Mouse (Mus musculus) kidney, postnatal 14 days (tissue): ENCODE results near the gene Fam234a.
"Not testable (repeated sequence)": the region's sequence is repeated elsewhere in the genome, so short reads cannot be mapped to it uniquely, and the experiment has no call there.

Source experiments
- DNase-seq: peaks from one replicate; pipeline ENCODE4 v3.0.0; 2022; ENCODE audit warnings: mixed read lengths

The Fam234a gene

DNA sequence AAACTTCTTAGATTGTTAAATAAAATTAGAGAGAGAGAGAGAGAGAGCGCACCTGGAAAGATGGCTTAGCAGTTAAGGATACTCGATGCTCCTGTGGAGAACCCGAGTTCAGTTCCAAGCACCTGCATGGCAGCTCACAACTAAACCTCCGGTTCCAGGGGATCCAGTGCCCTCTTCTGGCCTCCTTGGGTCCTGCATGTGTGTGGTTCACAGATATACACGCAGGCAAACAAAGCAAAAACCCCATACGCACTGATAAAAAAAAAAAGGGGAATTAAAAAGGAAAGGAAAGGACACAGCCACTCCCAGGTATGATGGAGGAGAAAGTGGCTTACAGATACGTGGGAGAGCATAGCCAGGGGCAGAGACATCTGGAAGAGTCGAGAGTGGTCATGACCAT lies 11.2 kb downstream of the Fam234a start:
- no peak for DNase-seq

GRCm38 (mm10) chr17:26231156-26231555 lies 12.9 kb downstream of the Fam234a start:
- DNase-seq = no peak

- no peak for DNase-seq
These were observed 14.3 kb downstream of the Fam234a start for GRCm38 (mm10) chr17:26229776-26230175.

DNA sequence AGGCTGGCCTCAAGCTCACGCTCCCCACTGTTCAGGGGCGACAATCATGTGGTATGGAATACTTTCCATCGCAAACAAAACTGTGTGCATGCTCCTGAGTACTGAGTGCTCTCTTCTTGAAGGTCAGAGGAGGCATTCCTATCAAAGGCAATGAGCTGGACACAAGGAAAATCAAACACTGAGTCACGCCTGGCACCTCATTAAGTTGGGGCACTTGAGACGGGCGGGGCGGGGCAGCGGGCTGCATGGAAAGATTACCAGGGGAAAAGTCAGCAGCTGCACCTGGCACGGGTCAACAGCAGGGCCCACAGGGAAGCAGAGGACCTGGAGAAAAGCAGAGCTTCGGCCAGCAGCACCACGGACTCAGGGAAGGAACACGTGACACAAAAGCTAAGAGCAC lies 18.9 kb downstream of the Fam234a start:
- DNase-seq = peak; percentile 58

DNA sequence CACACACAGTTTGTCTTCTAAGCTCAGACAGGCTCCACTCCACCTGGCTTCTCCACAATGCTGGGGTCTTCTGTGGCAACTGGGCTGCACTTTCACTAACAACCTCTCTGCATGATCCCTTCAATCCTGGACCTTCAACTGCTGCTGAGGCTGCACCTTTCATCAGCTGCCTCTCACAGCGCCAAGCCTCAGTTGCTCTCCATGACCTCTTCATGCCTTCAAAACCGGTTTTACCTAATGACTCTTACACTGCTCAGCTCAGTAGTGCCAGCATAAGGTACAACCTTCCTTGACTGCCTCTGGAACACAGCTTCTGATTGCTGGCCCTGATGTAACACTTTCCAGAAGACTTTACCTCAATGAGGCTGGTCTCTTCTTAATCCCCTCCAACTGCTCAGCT lies 22.5 kb downstream of the Fam234a start:
- DNase-seq = no peak

DNA sequence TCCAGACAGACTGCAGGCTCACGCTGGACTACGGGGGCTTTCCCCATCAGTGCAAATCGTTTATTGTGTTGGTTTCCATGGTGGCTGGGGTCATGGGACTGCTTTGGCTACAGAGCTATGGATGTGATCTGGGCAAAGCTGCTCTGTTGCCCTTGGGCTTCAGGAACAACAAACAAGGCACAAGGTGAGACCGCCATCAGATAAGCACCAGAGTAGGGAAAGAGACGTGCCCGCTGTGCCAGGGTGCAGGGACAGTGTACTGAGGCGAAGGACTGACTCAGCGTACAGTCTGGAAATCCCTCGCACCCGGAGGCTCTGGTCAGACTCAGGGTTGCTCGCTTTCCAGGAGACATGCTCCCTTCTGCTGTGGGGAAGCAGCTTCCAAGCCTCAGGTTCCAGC lies 31.4 kb downstream of the Fam234a start:
- DNase-seq = no peak

DNA sequence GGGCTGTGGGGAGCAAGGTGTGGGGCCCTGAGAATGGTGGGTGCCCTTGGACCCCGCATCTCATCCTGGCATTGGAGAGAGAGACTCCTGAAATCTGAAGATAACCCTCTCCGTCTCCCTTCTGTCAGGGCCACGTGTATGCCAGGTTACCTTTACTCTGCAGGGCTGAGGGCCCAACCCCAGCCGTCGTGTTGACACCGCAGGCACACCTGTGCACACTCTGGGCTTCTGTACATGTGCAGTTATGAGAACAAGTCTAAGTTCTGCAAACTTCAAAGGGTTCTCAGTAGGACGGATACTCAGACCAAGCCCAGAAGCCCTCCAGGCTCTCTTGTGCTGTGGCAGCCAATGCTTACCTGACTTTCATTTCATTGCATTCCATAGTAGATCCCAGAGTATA lies 31.8 kb downstream of the Fam234a start:
- no peak for DNase-seq

DNA sequence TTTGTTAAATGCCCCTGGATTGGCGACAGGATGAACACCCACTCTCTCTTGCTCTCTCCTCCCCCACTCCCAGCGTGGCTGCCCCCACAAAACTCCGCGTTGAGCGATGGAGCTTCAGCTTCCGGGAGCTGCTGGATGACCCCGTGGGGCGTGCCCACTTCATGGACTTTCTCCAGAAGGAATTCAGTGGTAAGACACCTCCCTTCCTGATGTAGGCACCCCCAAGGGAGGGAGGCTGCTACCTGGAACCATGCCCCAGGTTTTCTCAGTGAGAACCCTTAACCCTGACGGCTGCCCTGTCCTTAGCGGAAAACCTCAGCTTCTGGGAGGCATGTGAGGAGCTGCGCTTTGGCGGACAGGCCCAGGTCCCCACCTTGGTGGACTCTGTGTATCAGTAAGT lies 36.4 kb downstream of the Fam234a start, which contains the start of gene Arhgdig:
TSS of gene Arhgdig (minus strand) at position 101 of the 400 bp plus-strand sequence.
- no peak for DNase-seq

- no peak for DNase-seq
These were observed 37.6 kb downstream of the Fam234a start for GRCm38 (mm10) chr17:26206392-26206791.

DNA sequence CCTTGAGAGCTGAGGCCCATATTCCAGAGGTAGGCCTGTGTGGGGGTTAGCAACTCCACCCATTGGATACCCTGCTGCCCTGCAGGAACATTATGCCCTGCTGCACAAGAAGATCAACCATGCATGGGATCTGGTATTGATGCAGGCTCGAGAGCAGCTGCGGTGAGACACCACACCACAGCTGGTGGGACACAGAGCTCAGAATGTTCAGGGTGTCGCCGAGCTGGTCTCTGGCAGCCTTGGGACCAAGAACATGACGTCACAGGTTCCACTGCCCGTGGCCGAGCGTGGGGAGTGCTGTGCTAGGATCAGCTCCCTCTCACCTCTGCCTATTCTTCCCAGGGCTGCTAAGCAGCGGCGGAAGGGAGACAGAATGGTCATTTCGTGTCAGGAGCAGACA lies 39.3 kb downstream of the Fam234a start:
- no peak for DNase-seq

DNA sequence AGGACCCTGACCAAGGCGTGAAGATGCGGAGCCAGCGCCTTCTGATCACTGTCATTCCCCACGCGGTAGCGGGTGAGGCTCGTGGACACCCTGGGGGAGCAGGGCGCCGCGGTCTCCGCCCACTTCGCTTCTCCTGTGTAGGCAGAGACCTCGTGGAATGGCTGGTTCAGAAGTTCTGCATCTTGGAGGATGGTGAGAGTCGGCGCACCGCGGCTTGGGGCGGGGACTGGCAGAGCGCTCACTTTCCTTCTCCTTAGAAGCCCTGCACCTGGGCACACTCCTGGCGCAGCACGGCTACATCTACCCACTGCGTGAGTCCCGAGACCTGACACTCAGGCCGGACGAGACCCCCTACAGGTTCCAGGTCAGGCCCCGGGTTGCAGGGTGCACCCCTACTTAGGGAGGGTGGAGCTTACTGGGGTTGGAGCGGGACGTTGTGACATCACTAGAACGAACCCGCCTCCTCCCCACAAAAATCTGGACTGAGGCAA lies 40.7 kb downstream of the Fam234a start:
- peak; percentile 34 for DNase-seq

DNA sequence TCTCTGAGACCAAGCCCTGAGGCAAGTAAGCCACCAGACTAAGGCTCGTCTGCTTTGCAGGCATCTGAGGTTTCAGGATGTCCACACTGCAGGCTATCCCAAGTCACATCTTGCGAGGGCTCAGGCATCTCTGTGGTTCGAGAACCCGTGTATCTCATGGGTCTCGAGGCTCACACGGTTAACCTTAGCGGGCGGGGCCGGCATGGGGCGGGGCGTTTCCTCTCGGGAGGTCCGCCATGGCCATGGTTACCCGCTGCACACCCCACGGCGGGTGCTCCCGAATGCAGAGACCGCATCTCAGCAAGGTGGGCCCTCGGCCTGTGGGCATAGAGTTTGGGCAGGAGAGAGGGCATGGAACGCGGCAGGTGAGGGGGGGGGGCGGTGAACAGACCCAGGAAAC lies 41.3 kb downstream of the Fam234a start, which contains the start of gene Rgs11:
TSS of gene Rgs11 (plus strand) at position 215 of the 400 bp plus-strand sequence.
- DNase-seq = peak; percentile 46

GRCm38 (mm10) chr17:26201998-26202397 lies 42.0 kb downstream of the Fam234a start:
- DNase-seq = peak; percentile 43

DNA sequence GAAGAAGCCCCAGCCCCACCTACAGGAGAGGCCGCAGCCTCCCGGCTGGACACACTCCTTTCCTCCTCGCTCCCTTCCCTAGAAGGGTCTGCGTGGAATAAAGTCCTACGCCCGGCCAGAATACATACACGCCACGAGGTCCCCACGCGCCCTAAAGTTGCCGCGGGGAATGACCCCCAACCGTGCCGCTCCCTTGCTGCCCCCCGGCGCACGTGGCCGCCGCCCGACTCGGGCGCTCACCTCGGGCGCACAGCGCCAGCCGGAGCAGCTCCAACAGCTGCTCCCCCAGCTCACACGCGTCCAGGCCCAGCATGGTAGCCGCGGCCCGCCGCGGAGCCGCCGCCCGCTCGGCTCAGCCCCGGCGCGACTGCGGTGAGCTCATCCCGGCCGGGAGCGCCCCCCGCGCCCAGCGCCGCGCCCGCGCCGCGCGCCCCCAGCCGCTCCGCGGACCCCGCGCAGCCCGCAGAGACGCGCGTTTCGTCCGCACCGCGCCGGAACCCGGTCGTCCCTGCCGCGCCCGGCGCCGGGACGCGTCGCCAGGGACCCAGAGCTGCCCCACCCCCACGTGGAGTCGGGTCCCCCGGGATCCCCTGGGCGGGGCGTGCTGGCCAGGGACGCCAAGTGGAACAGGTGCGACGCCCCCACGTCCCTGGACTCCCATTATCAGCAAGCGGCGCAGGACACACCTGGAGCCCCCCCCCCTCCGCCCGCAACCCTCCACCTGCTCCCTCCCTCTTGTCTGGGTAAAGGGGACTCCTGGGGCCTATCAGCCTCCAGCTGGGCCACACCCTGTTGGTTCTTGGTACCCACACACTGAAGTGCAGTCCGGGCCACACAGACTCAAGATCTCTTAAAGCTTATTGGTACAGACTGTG lies 43.0 kb downstream of the Fam234a start:
- no peak for DNase-seq

DNA sequence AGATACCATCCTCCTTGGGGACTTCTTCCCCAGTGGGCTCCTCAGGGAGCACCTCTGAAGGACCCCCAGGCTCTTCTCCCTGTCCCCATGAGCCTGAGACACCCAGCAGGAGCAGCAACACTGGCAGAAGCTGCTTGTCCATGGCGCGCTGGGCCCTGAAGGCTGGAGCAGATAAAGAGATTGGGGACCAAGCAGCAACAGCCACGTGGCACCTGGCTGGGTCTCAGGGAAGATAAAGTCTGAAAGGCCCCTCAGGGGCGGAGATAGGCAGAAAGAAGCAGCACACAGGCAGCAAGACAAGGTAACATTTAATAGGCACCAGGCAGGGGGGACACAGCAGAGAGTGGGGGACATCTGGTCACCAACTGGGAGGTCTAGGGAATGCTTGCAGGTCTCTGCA lies 45.1 kb downstream of the Fam234a start, which contains the start of gene Pdia2:
TSS of gene Pdia2 (minus strand) at position 196 of the 400 bp plus-strand sequence.
- no peak for DNase-seq

DNA sequence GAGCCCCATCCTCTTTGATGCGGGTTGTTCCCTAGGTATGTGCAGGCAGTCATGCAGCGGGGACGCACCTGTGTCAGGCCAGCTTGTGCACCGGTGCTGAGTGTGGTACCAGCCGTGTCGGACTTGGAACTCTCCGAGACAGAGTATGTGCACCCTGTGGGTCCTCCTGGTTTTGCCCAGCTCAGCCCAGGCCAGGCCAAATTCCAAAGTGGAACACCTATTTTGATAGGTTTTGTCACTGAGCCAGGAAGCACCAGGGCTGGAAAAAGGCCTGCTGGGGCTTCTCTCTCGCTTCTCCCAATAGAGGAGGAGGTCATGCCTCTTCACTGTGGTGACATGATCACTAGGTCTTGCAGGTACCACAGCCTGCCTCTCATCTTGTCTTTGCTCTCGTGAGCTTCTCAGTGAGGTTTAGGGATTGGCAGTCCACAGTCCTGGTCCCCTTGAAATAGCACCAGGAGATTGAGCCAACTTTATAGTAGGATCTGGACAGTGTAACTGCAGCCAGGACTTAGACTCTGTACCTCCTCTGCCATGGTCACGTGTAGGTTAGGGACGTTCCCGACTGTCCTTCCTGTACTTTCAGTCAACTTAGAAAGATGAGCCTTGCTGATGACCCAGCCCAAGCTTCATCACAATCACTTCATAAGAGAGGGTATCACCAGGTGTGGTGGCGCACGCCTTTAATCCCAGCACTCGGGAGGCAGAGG lies 51.4 kb downstream of the Fam234a start:
- DNase-seq = no peak

DNA sequence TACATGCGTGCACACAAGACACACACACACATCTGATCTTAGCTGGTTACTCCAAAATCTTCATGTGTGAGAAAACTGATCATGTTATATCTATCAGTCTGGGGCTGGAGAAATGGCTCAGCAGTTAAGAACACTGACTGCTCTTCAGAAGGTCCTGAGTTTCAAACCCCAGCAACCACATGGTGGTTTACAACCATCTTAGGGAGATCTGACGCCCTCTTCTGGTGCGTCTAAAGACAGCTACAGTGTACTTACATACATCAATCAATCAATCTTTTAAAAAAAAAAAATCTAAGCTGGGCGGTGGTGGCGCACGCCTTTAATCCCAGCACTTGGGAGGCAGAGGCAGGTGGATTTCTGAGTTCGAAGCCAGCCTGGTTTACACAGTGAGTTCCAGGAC lies 52.6 kb downstream of the Fam234a start:
- DNase-seq = not testable (repeated sequence)

- no peak for DNase-seq
These were observed 55.8 kb downstream of the Fam234a start for GRCm38 (mm10) chr17:26188091-26188805.

GRCm38 (mm10) chr17:26187592-26187991 lies 56.5 kb downstream of the Fam234a start:
- DNase-seq = no peak

- no peak for DNase-seq
These were observed 62.9 kb downstream of the Fam234a start for GRCm38 (mm10) chr17:26181179-26181578.

- DNase-seq = no peak
These were observed 65.4 kb downstream of the Fam234a start for GRCm38 (mm10) chr17:26178611-26179010.

DNA sequence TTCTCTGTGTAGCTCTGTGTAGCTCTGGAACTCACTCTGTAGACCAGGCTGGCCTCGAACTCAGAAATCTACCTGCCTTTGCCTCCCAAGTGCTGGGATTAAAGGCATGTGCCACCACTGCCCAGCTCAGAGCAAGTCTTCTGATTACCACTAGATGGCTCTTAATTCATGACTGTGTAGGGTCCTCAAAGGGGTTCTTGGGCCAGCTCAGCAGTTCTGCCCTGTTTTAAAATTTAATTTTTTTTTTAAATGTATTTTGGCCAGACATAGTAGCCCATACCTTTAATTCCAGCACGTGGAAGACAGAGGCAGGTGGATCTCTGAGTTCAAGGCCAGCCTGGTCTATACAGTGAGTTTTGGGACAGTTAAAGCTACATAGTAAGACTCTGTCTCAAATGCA lies 68.8 kb downstream of the Fam234a start:
- DNase-seq = not testable (repeated sequence)

- DNase-seq = no peak
These were observed 76.0 kb downstream of the Fam234a start for GRCm38 (mm10) chr17:26168039-26168438.
